ENCODE assay signal across 8 mouse cellular contexts in genomic region chr11:95365596-95365995, GRCm38 (mm10). TPM values are rescaled to one million over a fixed set of nuclear protein-coding genes. Genes with fewer than 3 reads are reported as not detected.
A peak's percentile ranks its signal among the peaks of the same experiment; 100 is the strongest.
DNase-seq lines count a peak whose midpoint lies in the region.

No protein-coding gene starts in this region.

- intact Hi-C loops in left cerebral cortex, postnatal 36 days (cut with DNase I) = no loop called here

- peak; percentile 31 for DNase-seq in cerebellum, adult 11-12 months
- no peak for DNase-seq in cerebellum, adult 8-10 months
- DNase-seq in MN1 (ENCODE audit: low spot score) = peak; percentile 79
- peak; percentile 83 for DNase-seq in gastrocnemius, postnatal 10 days
- DNase-seq in kidney, adult 18-20 months = peak; percentile 85
- DNase-seq in left cerebral cortex, postnatal 36 days (ENCODE audit: low spot score in 2 of 2) = peak; percentile 47 to 67
- DNase-seq in right cerebral cortex, postnatal 14 days = peak; percentile 47
- no peak for DNase-seq in yolk sac, embryonic 10.5 days (ENCODE audit: low spot score)

RNA-seq across cellular contexts. Expression of gene Slc35b1, which starts 18.9 kb away (rescaled TPM):
- 10 to 100 TPM; 42.7 to 43.8 TPM for total RNA-seq in gastrocnemius, postnatal 10 days (2021)
- 10 to 100 TPM; 64.1 to 66.7 TPM for total RNA-seq in left cerebral cortex, postnatal 36 days (2021)

RNA-seq across cellular contexts. Expression of gene Fam117a, which starts 28.8 kb away (rescaled TPM):
- total RNA-seq in gastrocnemius, postnatal 10 days (2021) = 10 to 100 TPM in 1 of 2 experiments, 1 to 10 TPM in 1; 9.0 to 14.5 TPM
- total RNA-seq in left cerebral cortex, postnatal 36 days (2021) = 1 to 10 TPM; 3.1 to 5.9 TPM

RNA-seq across cellular contexts. Expression of gene Spop, which starts 48.3 kb away (rescaled TPM):
- 100 to 1,000 TPM; 192 to 216 TPM for total RNA-seq in gastrocnemius, postnatal 10 days (2021)
- 100 to 1,000 TPM; 173 to 187 TPM for total RNA-seq in left cerebral cortex, postnatal 36 days (2021)

RNA-seq across cellular contexts. Expression of gene Kat7, which starts 55.5 kb away (rescaled TPM):
- total RNA-seq in gastrocnemius, postnatal 10 days (2021) = 10 to 100 TPM; 29.7 to 31.8 TPM
- 10 to 100 TPM; 69.3 to 74.3 TPM for total RNA-seq in left cerebral cortex, postnatal 36 days (2021)

Comparison
In these comparisons a context has a peak if more than half of its experiments do, and no peak if none do; other contexts are left out.
1. DNase-seq: peak in cerebellum, adult 11-12 months (single experiment), MN1 (single experiment), gastrocnemius, postnatal 10 days (single experiment), kidney, adult 18-20 months (single experiment), left cerebral cortex, postnatal 36 days (2 of 2) and right cerebral cortex, postnatal 14 days (single experiment); none in cerebellum, adult 8-10 months (single experiment) and yolk sac, embryonic 10.5 days (single experiment).